Mouse (Mus musculus) telencephalon, adult 2 months (tissue): Measurements from ENCODE around the gene Pafah1b1.

ENCODE experiments used
- DNase-seq: peaks from one replicate; pipeline ENCODE4 v3.0.0-alpha.2; 2011; ENCODE audit warnings: low read depth, low spot score

Gene Pafah1b1

GRCm38 (mm10) chr11:74664279-74664678 is 60.2 kb downstream of the Pafah1b1 start:
- no peak for DNase-seq

- DNase-seq = no peak
Measured at GRCm38 (mm10) chr11:74662221-74662620, 62.2 kb downstream of the Pafah1b1 start.

GRCm38 (mm10) chr11:74661641-74662040 is 62.8 kb downstream of the Pafah1b1 start:
- no peak for DNase-seq

GRCm38 (mm10) chr11:74660336-74660735 is 64.1 kb downstream of the Pafah1b1 start:
- DNase-seq = no peak

- no peak for DNase-seq
Measured at GRCm38 (mm10) chr11:74655941-74656340, 68.5 kb downstream of the Pafah1b1 start.

- no peak for DNase-seq
Measured at GRCm38 (mm10) chr11:74653385-74653784, 71.1 kb downstream of the Pafah1b1 start.

GRCm38 (mm10) chr11:74652791-74653191 is 71.7 kb downstream of the Pafah1b1 start:
- no peak for DNase-seq

- DNase-seq = no peak
Measured at GRCm38 (mm10) chr11:74650576-74651100, 73.8 kb downstream of the Pafah1b1 start.

GRCm38 (mm10) chr11:74649647-74650551 is 74.6 kb downstream of the Pafah1b1 start:
- no peak for DNase-seq

GRCm38 (mm10) chr11:74649095-74649646 is 75.3 kb downstream of the Pafah1b1 start, which contains the start of gene Cluh:
Gene Cluh (plus strand): TSS chr11:74649495.
- peak; percentile 96 for DNase-seq

- no peak for DNase-seq
Measured at GRCm38 (mm10) chr11:74648676-74649075, 75.8 kb downstream of the Pafah1b1 start.

- no peak for DNase-seq
Measured at GRCm38 (mm10) chr11:74647966-74648365, 76.5 kb downstream of the Pafah1b1 start.

GRCm38 (mm10) chr11:74639628-74640027 is 84.8 kb downstream of the Pafah1b1 start:
- no peak for DNase-seq

- peak; percentile 26 for DNase-seq
Measured at GRCm38 (mm10) chr11:74638791-74639411, 85.6 kb downstream of the Pafah1b1 start.

- peak; percentile 62 for DNase-seq
Measured at GRCm38 (mm10) chr11:74637971-74638790, 86.3 kb downstream of the Pafah1b1 start.

GRCm38 (mm10) chr11:74637486-74637885 is 87.0 kb downstream of the Pafah1b1 start:
- no peak for DNase-seq

GRCm38 (mm10) chr11:74634490-74635275 is 89.8 kb downstream of the Pafah1b1 start:
- peak; percentile 42 for DNase-seq

- DNase-seq = no peak
Measured at GRCm38 (mm10) chr11:74631880-74632789, 92.3 kb downstream of the Pafah1b1 start.

- no peak for DNase-seq
Measured at GRCm38 (mm10) chr11:74627481-74627880, 97.0 kb downstream of the Pafah1b1 start.
